Mouse (Mus musculus) heart, embryonic 11.5 days (tissue): ENCODE data around the gene Erfe. TPM values are rescaled to one million over a fixed set of nuclear protein-coding genes. Genes with fewer than 3 reads are reported as not detected.
A peak's percentile ranks its signal among the peaks of the same experiment; 100 is the strongest.

ENCODE experiments used
- ATAC-seq: fragments of 200-750 bp; cut with Nextera tagmentation; replicated peaks from 2 replicates; pipeline ENCODE4 v1.8.0; 2017; ENCODE audit warnings: moderate library complexity; ENCODE audit not compliant: insufficient number of reproducible peaks, low FRiP score, low TSS enrichment
- H3K27ac ChIP-seq: fragments of 300-500 bp; sonication (generic); 2 replicates; pipeline ENCODE4 v1.5.1; 2014; ENCODE audit warnings: mild to moderate bottlenecking, low read depth, low read length
- H3K27me3 ChIP-seq: fragments of 300-500 bp; sonication (generic); 2 replicates; pipeline ENCODE4 v1.6.1; 2014; ENCODE audit warnings: mild to moderate bottlenecking, low read length, mixed read lengths; ENCODE audit not compliant: control insufficient read depth, insufficient read depth
- H3K36me3 ChIP-seq: fragments of 300-500 bp; sonication (generic); 2 replicates; pipeline ENCODE4 v1.6.1; 2014; ENCODE audit warnings: mild to moderate bottlenecking, low read length, moderate library complexity, mixed read lengths; ENCODE audit not compliant: control insufficient read depth, insufficient read depth
- H3K4me1 ChIP-seq: fragments of 300-500 bp; sonication (generic); 2 replicates; pipeline ENCODE4 v1.6.1; 2014; ENCODE audit warnings: low read length; ENCODE audit not compliant: control insufficient read depth, insufficient read depth
- H3K4me2 ChIP-seq: fragments of 300-500 bp; sonication (generic); 2 replicates; pipeline ENCODE4 v1.6.1; 2014; ENCODE audit warnings: mild to moderate bottlenecking, moderate library complexity
- H3K4me3 ChIP-seq: fragments of 300-500 bp; sonication (generic); 2 replicates; pipeline ENCODE4 v1.5.1; 2014; ENCODE audit warnings: low read depth, low read length
- H3K9ac ChIP-seq: fragments of 300-500 bp; sonication (generic); 2 replicates; pipeline ENCODE4 v1.6.1; 2014; ENCODE audit warnings: mild to moderate bottlenecking, low read depth, low read length, moderate library complexity
- H3K9me3 ChIP-seq: fragments of 300-500 bp; sonication (generic); replicated peaks from 2 replicates; pipeline ENCODE4 v1.6.1; 2016; ENCODE audit warnings: low read length; ENCODE audit not compliant: control insufficient read depth
- WGBS: fragments of 180-500 bp; shearing (Covaris S2); extraction: QIAGEN DNeasy Blood & Tissue Kit; methylation state at CpG from one replicate; pipeline ENCODE4 v1.1.7; 2014; ENCODE audit not compliant: insufficient replicate concordance; 5-methylcytosine and 5-hydroxymethylcytosine counted together
- polyA plus RNA-seq: library from polyadenylated mRNA; unstranded; fragments of >200 nt; fragmentation: Nextera tagmentation; extraction: Ambion mirVana; gene quantifications from 2 replicates; pipeline ENCODE4 v1.2.1, GENCODE M21; 2014

Gene Erfe
- polyA plus RNA-seq, 1 experiment from 2014 or later = 0.90 TPM

DNA sequence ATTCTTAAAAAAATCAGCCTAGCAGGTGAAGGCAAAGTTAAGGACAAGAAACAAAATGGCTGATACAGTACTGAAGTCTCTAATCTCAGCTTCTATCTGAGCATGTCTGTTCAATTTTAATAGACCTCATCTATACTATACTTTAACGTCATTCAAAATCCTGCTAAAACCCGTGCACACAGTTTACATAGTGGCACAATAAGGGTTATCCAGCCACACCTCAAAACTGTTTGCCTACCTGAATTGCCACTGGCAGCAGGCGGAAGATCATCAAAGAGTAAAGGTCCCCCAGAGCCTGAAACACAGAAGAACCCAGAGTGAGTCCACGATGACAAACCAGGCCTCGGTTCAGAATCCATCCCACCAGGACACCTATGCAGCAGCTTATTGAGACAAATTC lies 24.1 kb downstream of the Erfe start:
- H3K27ac ChIP-seq = no peak overlapping the region
- peaks cover 25% of the 10 kb centered on the region for H3K36me3 ChIP-seq
- H3K4me2 ChIP-seq = no peak overlapping the region
- no peak for ATAC-seq
- H3K4me3 ChIP-seq = no peak overlapping the region
- no peak overlapping the region for H3K9ac ChIP-seq
- H3K9me3 ChIP-seq = no peaks in the 10 kb centered on the region
- 92% methylated on average over 5 of the region's 5 CpGs for WGBS
- no peaks in the 10 kb centered on the region for H3K4me1 ChIP-seq
- H3K27me3 ChIP-seq = no peaks in the 10 kb centered on the region

DNA sequence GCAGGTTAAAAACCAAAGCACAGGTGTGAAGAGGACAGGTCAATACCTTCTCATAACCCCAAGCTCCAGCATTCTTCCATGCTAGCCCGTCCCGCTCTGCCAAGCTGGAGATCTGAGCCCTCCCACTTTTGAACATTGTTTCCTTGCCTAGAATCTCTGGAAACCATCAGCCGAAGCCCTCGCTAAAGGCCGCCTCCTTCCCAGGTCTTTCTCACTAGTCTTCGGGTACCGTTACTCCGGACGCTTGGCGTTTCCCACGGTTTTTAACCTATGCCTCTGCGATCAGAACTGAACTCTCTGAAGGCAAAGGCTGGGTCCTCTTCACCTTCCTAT lies 31.7 kb downstream of the Erfe start:
- no peaks in the 10 kb centered on the region for H3K27me3 ChIP-seq
- ATAC-seq = no peak
- H3K4me2 ChIP-seq = peak overlapping the region; percentile 95
- WGBS = under 1% methylated on average over 12 of the region's 12 CpGs
- peak overlapping the region; percentile 82 for H3K27ac ChIP-seq
- H3K4me1 ChIP-seq = peaks cover 11% of the 10 kb centered on the region
- H3K4me3 ChIP-seq = peak overlapping the region; percentile 93
- H3K9ac ChIP-seq = peak overlapping the region; percentile 95
- H3K9me3 ChIP-seq = no peaks in the 10 kb centered on the region
- peaks cover 2% of the 10 kb centered on the region; the same call in 1 of the 2 replicates for H3K36me3 ChIP-seq

DNA sequence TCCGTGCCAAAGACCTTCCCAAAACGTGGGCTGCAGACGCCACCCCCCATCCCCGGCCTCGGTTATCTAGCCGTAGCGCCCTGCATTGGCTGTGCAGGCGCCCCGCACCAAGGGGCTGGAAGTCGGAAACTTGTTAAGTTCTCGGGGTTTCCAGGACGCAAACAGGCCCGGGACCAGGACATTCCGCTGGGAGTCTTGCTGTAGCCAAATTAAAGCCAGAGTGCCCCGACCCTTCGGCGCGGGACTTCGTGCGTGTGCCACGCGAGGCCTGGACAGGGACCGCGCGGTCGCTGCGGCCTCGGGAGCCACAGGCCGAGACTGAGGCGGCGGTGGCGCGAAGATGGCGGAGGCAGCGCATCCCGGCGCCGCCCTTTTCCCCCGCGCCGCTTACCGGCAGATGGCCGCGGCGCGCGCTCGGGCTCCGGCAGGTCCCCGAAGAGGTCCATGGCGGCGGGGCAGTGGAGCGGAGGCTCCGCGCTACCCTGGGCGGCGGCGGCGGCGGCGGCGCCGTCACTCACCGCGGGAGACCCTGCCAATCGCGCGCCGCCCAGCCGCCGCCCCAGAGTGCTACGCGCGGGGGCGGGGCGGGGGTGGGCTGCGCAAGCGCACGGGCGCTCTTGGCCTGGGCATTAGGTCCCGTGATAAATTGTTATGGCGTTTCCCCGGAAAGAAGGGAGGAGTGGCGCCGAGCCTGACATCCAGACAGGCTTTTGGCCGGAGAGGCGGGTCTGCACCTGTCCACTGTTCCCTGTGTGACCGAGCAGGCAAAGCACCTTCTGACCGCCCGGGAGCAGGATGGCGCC lies 32.2 kb downstream of the Erfe start, which contains the start of gene Ilkap:
Ilkap (minus strand) TSS at position 556 of the 803 bp plus-strand sequence.
- Histone ChIP-seq H3K36me3 (peaks cover 2% of the 10 kb centered on the region; the same call in 1 of the 2 replicates), H3K4me1 (peaks cover 11% of the 10 kb centered on the region), H3K27me3 (peaks cover 4% of the 10 kb centered on the region), H3K4me3 (peak within 1 kb of the TSS; percentile 93), H3K9me3 (no peaks in the 10 kb centered on the region), H3K4me2 (peak within 1 kb of the TSS; percentile 95), H3K9ac (peak within 1 kb of the TSS; percentile 95), H3K27ac (peak within 1 kb of the TSS; percentile 82)
- ATAC-seq = peak; percentile 97
- WGBS = under 1% methylated on average over 80 of the region's 91 CpGs

DNA sequence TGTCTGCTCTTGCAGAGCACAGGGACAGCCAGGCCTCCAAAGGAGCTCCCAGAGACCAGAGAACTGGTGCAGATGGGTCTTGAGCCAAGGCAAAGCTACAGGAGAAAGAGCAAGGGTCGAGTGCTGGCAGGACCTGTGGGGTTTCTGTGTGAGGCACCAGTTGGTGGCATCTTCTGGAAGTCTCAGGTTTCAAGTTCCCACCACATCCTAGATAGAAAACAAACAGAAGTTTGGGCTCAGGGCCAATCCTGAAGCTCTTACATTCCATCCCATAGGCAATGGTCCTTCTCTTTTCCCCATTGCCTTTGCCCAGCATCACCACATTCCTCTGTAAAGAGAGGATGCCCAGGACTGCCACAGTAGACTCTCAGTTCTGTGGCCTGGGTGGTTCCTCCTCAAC lies 38.7 kb downstream of the Erfe start:
- Histone ChIP-seq H3K4me2 (no peak overlapping the region), H3K36me3 (no peaks in the 10 kb centered on the region), H3K9me3 (no peaks in the 10 kb centered on the region), H3K27me3 (peaks cover 15% of the 10 kb centered on the region), H3K4me1 (no peaks in the 10 kb centered on the region), H3K27ac (no peak overlapping the region), H3K9ac (no peak overlapping the region), H3K4me3 (no peak overlapping the region)
- WGBS = 13% methylated on average over 1 of the region's 1 CpGs
- ATAC-seq = no peak

DNA sequence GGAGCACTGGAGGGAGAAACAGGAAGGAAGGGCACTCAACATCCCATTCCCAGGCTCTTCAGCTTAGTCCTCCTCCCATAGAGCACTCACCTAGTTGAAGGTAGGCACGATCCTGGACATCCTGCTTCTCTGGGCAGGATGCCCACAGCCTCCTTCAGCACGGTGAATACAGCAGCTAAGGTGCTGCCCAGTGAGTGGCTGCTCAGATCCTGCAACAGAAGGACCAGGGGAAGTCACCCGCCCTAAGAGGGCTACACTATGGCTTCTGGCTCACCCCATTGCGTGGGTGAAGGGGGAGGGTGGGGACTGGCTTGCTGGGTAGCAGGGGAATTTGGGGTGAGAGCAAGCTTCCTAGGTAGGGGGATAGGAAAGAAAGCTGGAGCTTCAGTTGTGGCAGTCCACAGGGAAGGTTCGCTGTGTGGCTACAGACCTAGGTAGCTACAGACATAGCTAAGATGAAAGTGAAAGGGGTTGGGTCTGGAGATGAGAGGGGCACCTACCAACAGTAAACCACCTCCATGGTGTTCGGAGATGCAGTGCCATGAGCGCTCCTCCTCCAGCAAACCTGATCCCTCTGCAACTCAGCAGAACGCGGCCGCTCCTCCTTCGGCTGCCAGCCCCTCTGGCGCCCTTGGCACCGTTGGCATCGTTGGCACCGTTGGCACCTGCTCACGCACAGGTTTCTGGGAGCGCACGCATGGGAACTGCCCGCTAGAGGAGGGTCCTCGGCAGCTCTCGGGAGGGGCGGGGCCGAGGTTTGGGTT lies 39.4 kb downstream of the Erfe start:
- no peaks in the 10 kb centered on the region for H3K9me3 ChIP-seq
- no peaks in the 10 kb centered on the region for H3K36me3 ChIP-seq
- no peak for ATAC-seq
- no peak overlapping the region for H3K4me2 ChIP-seq
- no peak overlapping the region for H3K4me3 ChIP-seq
- H3K9ac ChIP-seq = no peak overlapping the region
- no peaks in the 10 kb centered on the region for H3K4me1 ChIP-seq
- no peak overlapping the region for H3K27ac ChIP-seq
- 49% methylated on average over 23 of the region's 23 CpGs for WGBS
- peaks cover 15% of the 10 kb centered on the region for H3K27me3 ChIP-seq

DNA sequence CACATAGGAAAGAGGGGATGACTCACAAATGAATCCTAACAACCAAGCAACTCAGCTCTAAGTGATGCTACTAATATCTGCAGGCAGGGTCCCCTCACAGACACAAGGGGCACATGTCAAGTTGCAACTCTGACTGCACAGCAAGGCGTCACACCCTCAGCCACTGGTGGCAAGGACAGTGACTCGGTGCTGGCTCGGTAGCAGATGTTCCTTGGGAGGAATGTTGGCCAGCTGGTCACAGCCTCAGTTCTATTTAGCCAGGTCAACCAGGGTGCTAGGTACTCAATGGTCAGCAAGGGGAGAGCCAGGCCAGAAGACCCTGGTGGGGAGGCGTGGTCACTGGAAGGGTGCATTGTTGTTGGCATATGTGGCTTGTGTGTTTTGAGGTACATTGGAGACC lies 41.6 kb downstream of the Erfe start:
- Histone ChIP-seq H3K4me2 (no peak overlapping the region), H3K27ac (no peak overlapping the region), H3K27me3 (peaks cover 15% of the 10 kb centered on the region), H3K4me3 (no peak overlapping the region), H3K36me3 (no peaks in the 10 kb centered on the region), H3K4me1 (peaks cover 8% of the 10 kb centered on the region), H3K9ac (no peak overlapping the region), H3K9me3 (no peaks in the 10 kb centered on the region)
- 73% methylated on average over 4 of the region's 4 CpGs for WGBS
- ATAC-seq = no peak

DNA sequence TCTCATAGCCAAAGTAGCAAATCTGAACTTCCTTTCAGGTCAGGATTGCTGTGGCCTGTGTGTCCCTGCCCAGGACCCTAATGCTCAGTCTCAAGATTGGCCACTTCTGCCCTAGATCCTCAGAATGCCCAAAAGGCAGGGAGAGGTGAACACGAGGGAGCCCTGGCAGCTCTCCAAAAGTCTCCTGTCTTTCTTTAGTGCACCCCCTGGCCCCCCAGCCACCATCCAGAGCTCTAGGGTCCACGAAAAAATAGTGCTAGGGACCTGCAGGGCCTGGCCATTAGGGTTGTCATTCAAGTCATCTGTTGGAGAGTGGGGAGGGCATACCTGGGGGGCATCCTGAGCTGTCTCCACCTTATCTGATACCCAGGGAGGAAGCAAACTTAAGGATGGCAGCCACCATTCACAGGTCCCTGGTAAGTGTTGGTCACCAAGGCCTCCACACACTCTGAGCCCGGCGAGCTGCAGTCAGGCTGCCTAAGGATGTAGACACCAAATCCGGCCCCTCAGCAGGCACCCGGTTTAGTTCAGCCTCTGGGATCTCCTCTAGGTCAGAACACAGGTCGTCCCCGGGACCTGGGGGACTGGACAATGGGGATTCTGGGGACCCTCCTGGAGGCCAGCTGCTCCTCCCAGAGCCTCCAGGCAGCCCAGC lies 45.5 kb downstream of the Erfe start:
- Histone ChIP-seq H3K4me3 (peak overlapping the region; percentile 81), H3K27me3 (0 out of 2 replicates have a peak, but pooled peaks cover 3% of the 10 kb centered on the region), H3K4me1 (peaks cover 22% of the 10 kb centered on the region), H3K27ac (no peak overlapping the region), H3K9ac (peak overlapping the region; percentile 87; the same call in 1 of the 2 replicates), H3K9me3 (no peaks in the 10 kb centered on the region), H3K36me3 (no peaks in the 10 kb centered on the region), H3K4me2 (peak overlapping the region; percentile 94)
- WGBS = 61% methylated on average over 8 of the region's 8 CpGs
- ATAC-seq = no peak

DNA sequence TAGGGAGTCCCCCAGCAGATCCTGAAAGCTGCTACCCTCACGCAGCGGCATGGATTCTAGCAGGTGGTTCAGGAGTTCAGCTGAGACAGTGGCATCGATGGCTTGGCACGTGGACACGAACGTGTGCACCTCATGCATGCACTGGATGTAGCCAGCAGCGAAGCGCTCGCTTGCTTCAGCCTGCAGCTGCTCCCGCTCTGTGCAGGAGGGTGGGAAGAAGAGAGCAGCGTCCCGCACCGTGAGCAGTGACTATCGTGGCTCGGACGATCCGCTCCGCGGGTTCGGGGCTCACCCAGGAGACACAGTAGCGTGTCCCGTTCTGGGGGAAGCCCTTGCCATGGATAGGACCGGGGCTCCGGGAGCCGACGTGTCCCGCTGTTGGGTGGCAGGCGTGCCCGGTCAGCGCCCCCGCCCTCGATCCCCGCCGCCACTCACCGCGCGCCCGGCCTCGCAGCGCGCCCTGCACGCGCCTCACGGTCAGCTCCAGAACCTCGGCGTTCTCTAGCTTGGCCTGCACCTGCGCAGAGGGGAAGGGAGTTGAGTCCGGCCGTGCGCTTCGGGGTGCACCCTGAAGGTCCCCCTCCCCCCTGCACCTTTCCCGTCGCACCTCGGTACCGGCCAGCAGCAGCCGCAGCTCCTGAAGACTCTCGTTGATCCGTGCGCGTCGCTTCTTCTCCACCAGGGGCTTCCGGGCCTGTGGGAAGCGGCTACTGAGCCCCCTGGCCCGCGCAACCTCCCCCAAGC lies 46.2 kb downstream of the Erfe start:
- ATAC-seq = peak; percentile 36; the same call in 1 of the 2 replicates

More for the DNA sequence above, 46.2 kb downstream of the Erfe start:
- H3K4me2 ChIP-seq = peak overlapping the region; percentile 94
- peaks cover 22% of the 10 kb centered on the region for H3K4me1 ChIP-seq
- WGBS = 6% methylated on average over 65 of the region's 65 CpGs
- no peaks in the 10 kb centered on the region for H3K36me3 ChIP-seq
- 0 out of 2 replicates have a peak, but pooled peaks cover 3% of the 10 kb centered on the region for H3K27me3 ChIP-seq
- H3K9me3 ChIP-seq = no peaks in the 10 kb centered on the region
- H3K27ac ChIP-seq = peak overlapping the region; percentile 91
- peak overlapping the region; percentile 87 for H3K9ac ChIP-seq
- peak overlapping the region; percentile 81 for H3K4me3 ChIP-seq
